Mouse (Mus musculus) CH12.LX (cell line): ENCODE data around the gene Gns. TPM values are rescaled to one million over a fixed set of nuclear protein-coding genes. Genes with fewer than 3 reads are reported as not detected.

Source experiments
- DNase-seq: peaks from one replicate; pipeline ENCODE4 v3.0.0-alpha.2; 2013; ENCODE audit errors: extremely low read depth
- H3K27ac ChIP-seq: 2 replicates; pipeline ENCODE4 v1.5.1; 2012; ENCODE audit warnings: low read depth, mild to moderate bottlenecking, control low read depth, moderate library complexity; ENCODE audit not compliant: insufficient read depth
- H3K27me3 ChIP-seq: replicated peaks from 2 replicates; pipeline ENCODE3; 2012; ENCODE audit warnings: inconsistent platforms
- H3K36me3 ChIP-seq, 2 experiments: replicated peaks in 1 of 2; 2 replicates each; pipeline versions ENCODE3 to v1.6.1; 2012; ENCODE audit warnings: inconsistent platforms in 1 of 2, low read length in 1 of 2, mild to moderate bottlenecking in 1 of 2, mixed read lengths in 1 of 2, moderate library complexity in 1 of 2; ENCODE audit not compliant: control insufficient read depth in 1 of 2, insufficient read depth in 1 of 2
- H3K4me1 ChIP-seq, 2 experiments: 2 replicates each; pipeline ENCODE4 v1.6.1; 2012; ENCODE audit warnings: inconsistent platforms in 1 of 2, moderate library complexity in 1 of 2; ENCODE audit not compliant: insufficient read depth in 2 of 2, control insufficient read depth in 1 of 2
- H3K4me2 ChIP-seq: 2 replicates; pipeline ENCODE4 v1.6.1; 2012; ENCODE audit warnings: low read depth, mild to moderate bottlenecking, control low read depth; ENCODE audit not compliant: poor library complexity, insufficient read depth, severe bottlenecking
- H3K4me3 ChIP-seq, 3 experiments: fragments of 150-350 bp in 1 of 3; sonication (generic) in 1 of 3; replicated peaks in 1 of 3; 2 replicates each; pipeline versions ENCODE3 to v1.5.1; 2011 to 2012; ENCODE audit warnings: low read depth in 2 of 3, low read length in 2 of 3, mild to moderate bottlenecking in 2 of 3, moderate library complexity in 2 of 3, control low read depth in 1 of 3, improper control_type of control experiment in 1 of 3, inconsistent platforms in 1 of 3, mixed read lengths in 1 of 3; ENCODE audit not compliant: poor library complexity in 1 of 3
- H3K79me2 ChIP-seq: replicated peaks from 2 replicates; pipeline ENCODE4 v1.6.1; 2012; ENCODE audit warnings: mild to moderate bottlenecking, moderate library complexity; ENCODE audit not compliant: control insufficient read depth, poor library complexity, insufficient read depth, severe bottlenecking; ENCODE audit errors: extremely low read depth
- H3K9ac ChIP-seq: 2 replicates; pipeline ENCODE4 v1.6.1; 2012; ENCODE audit warnings: low read depth, mild to moderate bottlenecking, control low read depth, moderate library complexity; ENCODE audit not compliant: insufficient read depth
- H3K9me3 ChIP-seq: replicated peaks from 2 replicates; pipeline ENCODE3; 2012; ENCODE audit warnings: low read length, inconsistent platforms, mixed read lengths
- BHLHE40 ChIP-seq: IDR thresholded peaks from 2 replicates; pipeline ENCODE4 v1.6.1; 2011; ENCODE audit warnings: mild to moderate bottlenecking, low read depth, low read length, improper control_type of control experiment
- CHD2 ChIP-seq: IDR thresholded peaks from 2 replicates; pipeline ENCODE4 v1.6.1; 2011; ENCODE audit warnings: low read length, improper control_type of control experiment
- CTCF ChIP-seq, 2 experiments: IDR thresholded peaks in 1 of 2; conservative IDR thresholded peaks in 1 of 2; 2 replicates each; pipeline ENCODE4 v1.5.1; 2011 to 2012; ENCODE audit warnings: low read depth in 2 of 2, low read length in 2 of 2, improper control_type of control experiment in 1 of 2, inconsistent platforms in 1 of 2, mild to moderate bottlenecking in 1 of 2, moderate library complexity in 1 of 2
- E2F4 ChIP-seq: IDR thresholded peaks from 2 replicates; pipeline ENCODE4 v1.6.1; 2011; ENCODE audit warnings: low read depth, low read length, improper control_type of control experiment; ENCODE audit not compliant: insufficient replicate concordance
- ELF1 ChIP-seq: IDR thresholded peaks from 2 replicates; pipeline ENCODE4 v1.6.1; 2014; ENCODE audit warnings: low read depth, mild to moderate bottlenecking, inconsistent platforms, low read length, improper control_type of control experiment
- EP300 ChIP-seq: IDR thresholded peaks from 2 replicates; pipeline ENCODE4 v1.6.1; 2011; ENCODE audit warnings: low read length, improper control_type of control experiment
- ETS1 ChIP-seq: conservative IDR thresholded peaks from 2 replicates; pipeline ENCODE4 v1.6.1; 2012; ENCODE audit warnings: low read depth, mild to moderate bottlenecking, inconsistent platforms, low read length, improper control_type of control experiment, moderate library complexity
- GABPA ChIP-seq: IDR thresholded peaks from 2 replicates; pipeline ENCODE4 v1.6.1; 2012; ENCODE audit warnings: low read depth, low read length, improper control_type of control experiment, inconsistent platforms; ENCODE audit not compliant: insufficient replicate concordance
- HCFC1 ChIP-seq: IDR thresholded peaks from 2 replicates; pipeline ENCODE4 v1.6.1; 2012; ENCODE audit warnings: low read depth, mild to moderate bottlenecking, inconsistent platforms, low read length, improper control_type of control experiment
- IRF4 ChIP-seq: IDR thresholded peaks from 2 replicates; pipeline ENCODE4 v1.6.1; 2014; ENCODE audit warnings: low read depth, mild to moderate bottlenecking, inconsistent platforms, low read length, improper control_type of control experiment
- JUN ChIP-seq: IDR thresholded peaks from 2 replicates; pipeline ENCODE4 v1.6.1; 2011; ENCODE audit warnings: low read depth, mild to moderate bottlenecking, low read length, improper control_type of control experiment, moderate library complexity; ENCODE audit not compliant: insufficient read depth
- JUND ChIP-seq: conservative IDR thresholded peaks from 2 replicates; pipeline ENCODE4 v1.6.1; 2011; ENCODE audit warnings: low read depth, low read length, improper control_type of control experiment
- KAT2A ChIP-seq: IDR thresholded peaks from 2 replicates; pipeline ENCODE4 v1.6.1; 2012; ENCODE audit warnings: low read length, improper control_type of control experiment, inconsistent platforms; ENCODE audit not compliant: insufficient replicate concordance
- MAFK ChIP-seq: IDR thresholded peaks from 2 replicates; pipeline ENCODE4 v1.6.1; 2011; ENCODE audit warnings: low read length, improper control_type of control experiment; ENCODE audit not compliant: insufficient replicate concordance
- MAX ChIP-seq: IDR thresholded peaks from 2 replicates; pipeline ENCODE4 v1.6.1; 2011; ENCODE audit warnings: low read length, improper control_type of control experiment
- MAZ ChIP-seq: IDR thresholded peaks from 2 replicates; pipeline ENCODE4 v1.6.1; 2012; ENCODE audit warnings: low read depth, mild to moderate bottlenecking, inconsistent platforms, low read length, improper control_type of control experiment, moderate library complexity
- MEF2A ChIP-seq: IDR thresholded peaks from 2 replicates; pipeline ENCODE4 v1.6.1; 2014; ENCODE audit warnings: low read depth, mild to moderate bottlenecking, inconsistent platforms, low read length, improper control_type of control experiment, borderline replicate concordance
- MXI1 ChIP-seq: IDR thresholded peaks from 2 replicates; pipeline ENCODE4 v1.6.1; 2011; ENCODE audit warnings: mild to moderate bottlenecking, low read depth, low read length, improper control_type of control experiment
- MYC ChIP-seq: IDR thresholded peaks from 2 replicates; pipeline ENCODE4 v1.6.1; 2011; ENCODE audit warnings: low read depth, mild to moderate bottlenecking, improper control_type of control experiment, low read length
- NELFE ChIP-seq: IDR thresholded peaks from 2 replicates; pipeline ENCODE4 v1.6.1; 2011; ENCODE audit warnings: low read depth, low read length, improper control_type of control experiment
- NRF1 ChIP-seq: IDR thresholded peaks from 2 replicates; pipeline ENCODE4 v1.6.1; 2014; ENCODE audit warnings: low read depth, mild to moderate bottlenecking, inconsistent platforms, low read length, improper control_type of control experiment, moderate library complexity
- PAX5 ChIP-seq: IDR thresholded peaks from 2 replicates; pipeline ENCODE4 v1.6.1; 2012; ENCODE audit warnings: low read length, inconsistent platforms, mixed read lengths
- POLR2A ChIP-seq: IDR thresholded peaks from 2 replicates; pipeline ENCODE4 v1.6.1; 2011; ENCODE audit warnings: low read depth, mild to moderate bottlenecking, improper control_type of control experiment, low read length
- POLR2AphosphoS2 ChIP-seq: IDR thresholded peaks from 2 replicates; pipeline ENCODE4 v1.6.1; 2011; ENCODE audit warnings: low read depth, low read length, improper control_type of control experiment
- RAD21 ChIP-seq: IDR thresholded peaks from 2 replicates; pipeline ENCODE4 v1.6.1; 2011; ENCODE audit warnings: low read depth, mild to moderate bottlenecking, low read length, improper control_type of control experiment, moderate library complexity
- RCOR1 ChIP-seq: conservative IDR thresholded peaks from 2 replicates; pipeline ENCODE4 v1.6.1; 2012; ENCODE audit warnings: low read depth, mild to moderate bottlenecking, inconsistent platforms, low read length, improper control_type of control experiment
- SIN3A ChIP-seq: IDR thresholded peaks from 2 replicates; pipeline ENCODE4 v1.6.1; 2012; ENCODE audit warnings: low read length, improper control_type of control experiment, inconsistent platforms
- SMC3 ChIP-seq: IDR thresholded peaks from 2 replicates; pipeline ENCODE4 v1.6.1; 2011; ENCODE audit warnings: low read depth, low read length, improper control_type of control experiment
- TBP ChIP-seq: conservative IDR thresholded peaks from 2 replicates; pipeline ENCODE4 v1.6.1; 2011; ENCODE audit warnings: low read depth, low read length, improper control_type of control experiment
- TCF12 ChIP-seq: IDR thresholded peaks from 2 replicates; pipeline ENCODE4 v1.6.1; 2014; ENCODE audit warnings: low read depth, mild to moderate bottlenecking, inconsistent platforms, low read length, improper control_type of control experiment
- UBTF ChIP-seq: IDR thresholded peaks from 2 replicates; pipeline ENCODE4 v1.6.1; 2012; ENCODE audit warnings: low read depth, mild to moderate bottlenecking, inconsistent platforms, low read length, improper control_type of control experiment, moderate library complexity
- USF1 ChIP-seq: IDR thresholded peaks from 2 replicates; pipeline ENCODE4 v1.6.1; 2014; ENCODE audit warnings: low read depth, mild to moderate bottlenecking, inconsistent platforms, low read length, improper control_type of control experiment
- USF2 ChIP-seq: conservative IDR thresholded peaks from 2 replicates; pipeline ENCODE4 v1.6.1; 2011; ENCODE audit warnings: low read depth, low read length, improper control_type of control experiment
- ZC3H11A ChIP-seq: IDR thresholded peaks from 2 replicates; pipeline ENCODE4 v1.6.1; 2012; ENCODE audit warnings: low read depth, mild to moderate bottlenecking, inconsistent platforms, low read length, improper control_type of control experiment
- ZKSCAN1 ChIP-seq: IDR thresholded peaks from 2 replicates; pipeline ENCODE4 v1.6.1; 2012; ENCODE audit warnings: low read depth, inconsistent platforms, low read length, improper control_type of control experiment, borderline replicate concordance
- ZMIZ1 ChIP-seq: IDR thresholded peaks from 2 replicates; pipeline ENCODE4 v1.6.1; 2012; ENCODE audit warnings: low read depth, mild to moderate bottlenecking, inconsistent platforms, low read length, improper control_type of control experiment
- ZNF384 ChIP-seq: IDR thresholded peaks from 2 replicates; pipeline ENCODE4 v1.6.1; 2012; ENCODE audit warnings: low read depth, low read length, improper control_type of control experiment, inconsistent platforms
- dilution Hi-C: fragments of 300-500 bp; cut with MboI; formaldehyde crosslinking; loops from 2 replicates; pipeline ENCODE4 v1.14.3; 2020; ENCODE audit warnings: low sequenced_read_pairs; ENCODE audit not compliant: extremely low pct_unique_long_range_greater_than_20kb, extremely low pct_ligation_motif_present
- in situ Hi-C: fragments of 300-500 bp; cut with MboI; formaldehyde crosslinking; loops from 3 replicates; pipeline ENCODE4 v1.14.3; 2019; ENCODE audit warnings: low sequenced_read_pairs, low pct_ligation_motif_present, low pct_unique_long_range_greater_than_20kb, mixed read lengths
- polyA plus RNA-seq: library from polyadenylated mRNA; unstranded; fragments of >175 nt; gene quantifications from 2 replicates; pipeline ENCODE4 v1.2.1, GENCODE M21; 2012; ENCODE audit warnings: low read depth; ENCODE audit not compliant: insufficient read length
- total RNA-seq, 2 experiments: library from RNA; depleted of rRNA; stranded (reverse); fragments of 300-350 nt in 1 of 2; fragments of >200 nt in 1 of 2; gene quantifications; 2 replicates each; pipeline ENCODE4 v1.2.3; 2012 to 2014

Gns gene
- total and polyA plus RNA-seq, 3 experiments = 28.7 to 104 (median 58.2) TPM

DNA sequence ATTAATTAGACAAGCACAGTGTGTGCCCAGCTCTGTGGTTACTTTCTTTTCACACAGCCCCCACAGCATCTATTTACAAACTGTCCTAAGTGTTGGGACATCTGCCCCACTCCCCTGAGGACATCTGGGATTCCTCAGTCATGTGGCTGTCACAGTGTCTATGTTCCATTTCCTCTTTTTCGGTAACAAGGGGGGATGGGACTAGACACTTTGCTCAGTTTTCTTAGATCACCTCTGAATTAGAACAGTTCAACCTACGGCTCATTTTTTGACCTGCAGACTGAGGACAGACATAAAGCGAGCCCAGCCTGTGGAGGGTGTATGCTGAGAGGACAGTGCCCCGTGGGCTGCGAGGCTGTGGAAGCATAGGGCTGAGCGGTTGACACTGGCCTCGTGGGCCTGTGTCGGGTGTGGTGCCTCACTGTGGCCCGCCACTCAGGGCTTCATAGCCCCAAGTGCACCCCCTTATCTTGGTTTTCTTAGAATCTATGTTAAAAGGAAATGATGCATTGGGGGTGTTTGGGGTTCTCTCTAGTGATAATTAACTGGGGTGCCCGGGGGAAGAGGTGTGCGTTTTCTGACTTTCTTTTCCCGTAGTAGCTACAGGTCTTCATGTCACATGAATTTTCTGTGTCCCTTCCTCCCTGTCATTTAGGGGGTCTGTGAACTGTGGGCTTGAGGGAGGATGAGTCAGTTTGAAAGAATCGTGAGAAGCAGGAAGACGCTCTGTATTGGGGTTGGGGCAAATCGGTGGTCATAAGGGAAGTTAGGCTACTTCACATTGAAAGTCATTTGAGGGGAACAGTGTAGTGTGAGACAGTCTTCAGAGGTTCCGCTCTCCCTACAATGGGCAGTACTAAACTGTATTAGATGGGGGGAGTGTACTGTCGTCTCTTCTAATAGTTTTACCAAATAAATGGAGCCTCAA, 10.1 kb downstream of the Gns start:
- in situ Hi-C loops (no loop called here), dilution Hi-C loops (no loop called here)
- peaks cover 36 to 63% of the 10 kb centered on the region in 2 experiments for H3K36me3 ChIP-seq
- TF ChIP-seq TBP (peak; percentile 57; the same call in 1 of the 2 replicates), ZMIZ1 (peak; percentile 55), JUND (peak; percentile 68), TCF12 (peak; percentile 99), MAX (peak; percentile 91), MYC (peak; percentile 83; the same call in 1 of the 2 replicates), ZNF384 (peak; percentile 8; the same call in 1 of the 2 replicates), JUN (peak; percentile 60; the same call in 1 of the 2 replicates), RAD21 (no peak), E2F4 (no peak; the same call in 1 of the 2 replicates), PAX5 (no peak), CTCF (conservative IDR thresholded peaks at IDR 0.05 in 1 of 2, IDR thresholded peaks at IDR 0.05 in 1 of 2; ENCODE audit: low read depth in 2 of 2, low read length in 2 of 2) (no peak), BHLHE40 (peak; percentile 99), MEF2A (peak; percentile 95), POLR2AphosphoS2 (no peak), USF2 (no peak), KAT2A (peak; percentile 70; the same call in 1 of the 2 replicates), GABPA (no peak), ZC3H11A (no peak), HCFC1 (peak; percentile 48), RCOR1 (peak; percentile 97), NRF1 (no peak), ZKSCAN1 (no peak), SMC3 (peak; percentile 5; the same call in 1 of the 2 replicates), ETS1 (peak; percentile 100), EP300 (peak; percentile 98), MAFK (peak; percentile 82; the same call in 1 of the 2 replicates), IRF4 (peak; percentile 98), NELFE (peak; percentile 37; the same call in 1 of the 2 replicates), ELF1 (peak; percentile 45), UBTF (0 out of 2 replicates have a peak, but pooled peaks have one; percentile 37), POLR2A (peak; percentile 40), USF1 (peak; percentile 68), MAZ (peak; percentile 96), CHD2 (peak; percentile 97), SIN3A (peak; percentile 99), MXI1 (peak; percentile 91)

More for the DNA sequence above, 10.1 kb downstream of the Gns start:
- peak; percentile 96 for DNase-seq
- H3K27me3 ChIP-seq = no peaks in the 10 kb centered on the region
- peaks cover 20 to 46% of the 10 kb centered on the region in 2 experiments for H3K4me1 ChIP-seq
- H3K4me2 ChIP-seq = peak overlapping the region; percentile 73
- H3K79me2 ChIP-seq = peaks cover 8% of the 10 kb centered on the region
- peak overlapping the region; percentile 95 for H3K27ac ChIP-seq
- peak overlapping the region; percentile 73 for H3K9ac ChIP-seq
- H3K9me3 ChIP-seq = peaks cover 10% of the 10 kb centered on the region
- H3K4me3 ChIP-seq = peak overlapping the region; percentile 26 to 55 (median 50)
